Mouse (Mus musculus) Patski (cell line): Measurements from ENCODE around the gene Psmd1. TPM values are rescaled to one million over a fixed set of nuclear protein-coding genes. Genes with fewer than 3 reads are reported as not detected.
A peak's percentile ranks its signal among the peaks of the same experiment; 100 is the strongest.
"Not testable (repeated sequence)": the region's sequence is repeated elsewhere in the genome, so short reads cannot be mapped to it uniquely, and the experiment has no call there.

Experiments used
- ATAC-seq: fragments of 100-300 bp; one replicate; pipeline ENCODE4 v1.8.0; 2021
- CTCF ChIA-PET: fragments of 350-600 bp; sonication (Branson Sonifier 250); formaldehyde crosslinking; loops from one replicate; lab custom pipeline; 2022; ENCODE audit warnings: inconsistent platforms; lab: Charles Lee
- POLR2A ChIA-PET: fragments of 350-600 bp; sonication (Branson Sonifier 250); formaldehyde crosslinking; loops from one replicate; lab custom pipeline; 2022; ENCODE audit warnings: antibody characterized with exemption, inconsistent platforms; lab: Charles Lee
- DNase-seq: peaks from one replicate; pipeline ENCODE4 v3.0.0-alpha.2; 2011; ENCODE audit warnings: low read depth, low spot score
- H3K27me3 ChIP-seq: fragments of 371-371 bp; one replicate; pipeline ENCODE4 v1.5.1; 2021
- CTCF ChIP-seq: fragments of 100-300 bp; IDR thresholded peaks from one replicate; pipeline ENCODE4 v1.5.1; 2021
- in situ Hi-C: fragments of 300-500 bp; cut with MboI; formaldehyde crosslinking; loops from 3 replicates; pipeline ENCODE4 v1.11.1; 2018; ENCODE audit warnings: low pct_unique_long_range_greater_than_20kb, mixed read lengths
- polyA plus RNA-seq: library from polyadenylated mRNA; unstranded; gene quantifications from one replicate; pipeline ENCODE4 v1.2.3, GENCODE M21; 2021

The Psmd1 gene
- 165 TPM for polyA plus RNA-seq

GRCm38 (mm10) chr1:86064271-86064991 lies at the start of gene Psmd1:
Gene Psmd1 (plus strand): TSS chr1:86064387.
- DNase-seq (peak; percentile 66), ATAC-seq (peak; percentile 80)
- CTCF ChIA-PET: no interaction called here
- TF ChIP-seq CTCF: peak; percentile 89
- in situ Hi-C loops: no loop called here
- H3K27me3 ChIP-seq: no peaks in the 10 kb centered on the region
- POLR2A ChIA-PET: interaction anchor here (0.6 kb wide), 1 partner anchor 107 kb away, joined by 3 read pairs; no protein-coding TSS in a partner anchor

DNA sequence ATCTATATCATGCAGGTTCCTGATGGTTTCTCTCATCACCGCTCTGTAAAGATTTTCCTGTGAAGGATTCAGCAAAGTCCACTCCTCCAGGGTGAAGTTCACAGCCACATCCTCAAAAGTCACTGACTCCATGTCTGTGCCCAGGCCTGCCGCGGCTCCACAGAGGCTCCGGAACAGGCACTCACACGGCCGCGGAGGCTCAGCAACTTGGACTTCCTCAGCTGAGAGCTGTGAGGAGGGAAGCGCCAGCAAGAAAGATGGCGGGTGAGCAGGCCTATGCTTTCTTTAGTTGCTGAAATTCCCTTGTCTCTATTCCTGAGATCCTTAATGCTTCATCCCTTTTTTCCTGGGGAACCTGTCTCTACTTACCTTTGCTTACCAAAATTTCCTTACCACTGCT lies 48.4 kb upstream of the Psmd1 start:
- ATAC-seq, POLR2A ChIA-PET, CTCF ChIA-PET, in situ Hi-C loops, DNase-seq: not testable (repeated sequence)
- peaks cover 26% of the 10 kb centered on the region for H3K27me3 ChIP-seq

DNA sequence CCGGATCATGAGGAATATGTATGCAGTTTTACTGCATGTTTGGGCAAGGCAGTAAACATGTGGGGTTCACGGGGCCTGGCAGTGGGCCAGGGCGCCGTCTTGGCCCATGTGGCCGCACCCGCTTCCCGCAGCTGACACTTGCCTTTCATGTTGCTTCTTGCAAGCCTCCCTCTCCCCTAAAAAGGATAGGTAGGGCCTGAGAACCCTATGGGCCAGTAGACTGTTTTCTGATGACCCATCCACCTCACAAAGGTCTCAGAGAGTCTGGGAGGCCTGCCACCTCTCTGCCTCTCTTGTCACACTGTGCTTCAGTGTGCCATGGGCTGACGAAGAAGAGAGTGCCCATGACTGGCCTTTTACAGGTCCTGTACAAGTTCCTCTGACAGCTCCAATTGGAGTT lies 47.7 kb upstream of the Psmd1 start, which contains the start of gene Spata3:
Gene Spata3, plus strand, starts transcription at position 301 of the 400 bp plus-strand sequence.
- peaks cover 30% of the 10 kb centered on the region for H3K27me3 ChIP-seq
- DNase-seq (no peak), ATAC-seq (no peak)
- TF ChIP-seq CTCF: no peak
- CTCF ChIA-PET: no interaction called here
- in situ Hi-C loops: no loop called here
- POLR2A ChIA-PET: no interaction called here

DNA sequence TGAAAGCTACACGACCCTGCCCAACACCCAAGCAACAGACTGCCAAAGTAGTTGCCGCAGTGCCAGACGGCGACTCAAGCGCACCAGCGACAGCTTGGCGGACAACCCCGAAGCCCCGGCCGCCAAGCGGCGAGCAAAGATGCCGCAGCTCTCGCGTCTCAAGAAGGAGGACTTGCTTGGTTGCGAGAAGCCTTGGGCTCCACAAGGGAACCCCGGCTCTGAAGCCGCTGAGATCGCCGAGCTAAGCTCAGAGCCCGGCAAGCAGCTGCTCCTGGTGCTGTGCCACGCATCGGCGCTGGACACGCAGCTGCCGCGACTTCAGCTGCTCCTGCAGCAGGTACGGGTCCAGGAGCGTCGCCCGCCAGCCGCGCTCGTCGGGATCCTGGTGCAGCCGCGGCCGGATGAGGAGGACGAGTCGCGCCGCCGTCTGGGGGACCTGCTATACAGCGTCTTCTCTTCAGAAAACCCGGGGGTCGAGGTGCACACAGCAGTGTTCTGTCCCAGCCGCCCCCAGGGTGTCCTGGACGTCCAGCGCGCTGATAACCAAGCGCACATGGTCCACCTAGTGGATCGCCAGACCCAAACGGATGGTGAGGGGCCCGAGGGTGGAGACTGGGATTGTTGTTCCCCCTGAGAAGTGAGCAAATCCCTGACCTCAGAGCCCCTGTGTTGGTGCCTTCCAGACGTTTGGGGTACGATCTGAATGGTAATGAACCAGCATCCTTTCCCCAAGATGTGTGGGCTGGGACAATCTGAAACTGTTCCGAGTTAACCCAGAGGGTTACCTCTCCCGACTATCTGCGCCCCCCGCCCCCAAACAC lies 45.7 kb upstream of the Psmd1 start:
- ATAC-seq (no peak), DNase-seq (no peak)
- in situ Hi-C loops: no loop called here
- POLR2A ChIA-PET: interaction anchor here (0.6 kb wide), 1 partner anchor 343 kb away, joined by 6 read pairs; no protein-coding TSS in a partner anchor
- no peak for TF ChIP-seq CTCF
- H3K27me3 ChIP-seq: peaks cover 45% of the 10 kb centered on the region
- CTCF ChIA-PET: no interaction called here

DNA sequence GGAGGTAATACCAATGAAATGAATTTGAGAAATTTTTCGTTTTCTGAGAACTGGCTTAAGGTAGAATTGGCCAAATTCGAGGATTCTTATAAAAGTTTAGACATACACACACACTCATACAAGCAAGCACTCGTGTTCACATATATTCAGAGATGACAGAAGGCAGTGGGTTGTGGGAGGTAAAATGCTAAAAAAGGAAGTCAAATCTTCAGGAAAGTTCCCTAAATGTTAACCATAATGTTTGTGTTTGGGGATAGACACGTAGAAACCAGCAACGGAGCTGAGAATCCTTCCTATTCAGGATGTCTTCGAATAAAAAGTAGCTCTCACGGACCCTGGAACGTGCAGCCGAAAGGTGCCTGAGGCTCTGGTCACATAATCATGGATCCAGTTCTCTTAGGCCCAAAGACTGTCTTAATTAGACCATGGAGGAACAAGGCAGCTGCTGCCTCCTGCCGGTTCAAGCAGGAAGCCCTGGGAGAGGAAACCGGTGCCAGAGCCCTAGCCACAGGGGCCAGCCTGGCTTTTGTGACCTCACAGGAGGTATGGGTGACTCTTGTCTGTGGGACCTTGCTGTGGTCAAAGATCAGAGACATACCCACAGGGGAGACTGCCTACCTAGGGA lies 42.7 kb upstream of the Psmd1 start:
- TF ChIP-seq CTCF: no peak
- H3K27me3 ChIP-seq: peaks cover 51% of the 10 kb centered on the region
- ChIA-PET CTCF (interaction anchor here (1.1 kb wide), 1 partner anchor 169 kb away, joined by 4 read pairs; no protein-coding TSS in a partner anchor), POLR2A (no interaction called here)
- no peak for ATAC-seq
- in situ Hi-C loops: no loop called here
- no peak for DNase-seq

- peaks cover 26% of the 10 kb centered on the region for H3K27me3 ChIP-seq
- ATAC-seq (no peak), DNase-seq (no peak)
- in situ Hi-C loops: no loop called here
- no peak for TF ChIP-seq CTCF
- CTCF ChIA-PET: no interaction called here
- POLR2A ChIA-PET: no interaction called here
Observed at GRCm38 (mm10) chr1:86032273-86032987, 31.8 kb upstream of the Psmd1 start.

DNA sequence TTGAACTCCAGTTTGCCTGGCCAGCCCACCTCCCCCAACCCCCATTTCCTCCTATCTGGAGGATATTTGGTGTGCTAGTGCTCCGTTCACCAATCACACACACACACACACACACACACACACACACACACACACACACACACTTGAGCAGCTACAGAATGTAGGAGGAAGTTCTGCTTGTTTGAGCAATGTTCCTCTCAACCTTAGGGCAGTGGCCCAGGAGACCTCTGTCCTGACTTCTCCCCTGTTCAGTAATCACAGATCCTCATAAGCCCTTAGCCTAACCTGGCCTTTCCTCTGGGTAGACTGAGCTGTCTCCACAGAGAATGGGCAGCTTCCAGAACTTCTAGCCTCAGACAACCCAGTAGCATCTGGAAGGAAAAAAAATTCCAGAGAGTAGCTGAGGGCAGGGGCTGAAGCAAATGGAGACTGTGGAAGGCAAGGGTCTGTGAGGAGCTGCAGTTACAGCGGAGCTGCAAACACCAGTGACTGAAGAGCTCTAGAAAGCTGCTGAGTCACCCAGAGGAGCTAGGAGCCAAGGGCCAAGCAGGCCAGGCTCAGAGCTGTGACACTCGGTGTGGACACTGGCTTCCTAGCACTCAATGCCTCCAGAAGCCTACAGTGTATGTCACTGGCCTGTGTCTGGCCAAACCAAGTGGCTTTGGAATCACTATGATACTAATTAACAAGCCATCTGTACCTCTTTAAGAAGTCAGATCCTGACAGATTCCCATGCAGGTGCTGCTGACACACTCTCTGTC lies 25.8 kb upstream of the Psmd1 start:
- in situ Hi-C loops: no loop called here
- ATAC-seq (no peak), DNase-seq (no peak)
- peaks cover 7% of the 10 kb centered on the region for H3K27me3 ChIP-seq
- POLR2A ChIA-PET: no interaction called here
- CTCF ChIA-PET: interaction anchor here (1.0 to 1.5 kb wide), 2 partner anchors 17 to 21 kb away, joined by 4 to 6 read pairs; no protein-coding TSS in a partner anchor
- no peak for TF ChIP-seq CTCF

GRCm38 (mm10) chr1:86040131-86040530 lies 24.1 kb upstream of the Psmd1 start:
- no peak for TF ChIP-seq CTCF
- in situ Hi-C loops: no loop called here
- peaks cover 23% of the 10 kb centered on the region for H3K27me3 ChIP-seq
- ATAC-seq: no peak
- ChIA-PET CTCF (interaction anchor here (1.1 kb wide), 1 partner anchor 240 kb away, joined by 3 read pairs; no protein-coding TSS in a partner anchor), POLR2A (no interaction called here)
- no peak for DNase-seq

DNA sequence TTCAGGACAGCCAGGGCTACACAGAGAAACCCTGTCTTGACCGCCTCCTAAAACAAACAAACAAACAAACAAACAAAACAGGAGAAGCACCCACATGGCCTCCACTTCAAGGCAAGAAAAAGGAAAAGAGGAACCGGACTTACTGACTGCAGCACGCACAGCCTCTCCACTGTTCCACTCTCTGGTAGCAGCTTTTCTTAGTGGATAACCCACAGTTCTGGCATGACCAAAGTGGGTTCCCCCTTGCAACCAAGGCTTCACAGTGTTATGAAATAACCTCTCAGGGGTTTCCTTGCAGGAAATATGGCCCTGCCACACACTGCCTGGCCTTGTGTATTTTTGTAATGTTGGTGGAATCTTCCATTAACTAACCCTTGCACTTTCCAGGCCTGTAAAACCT lies 23.4 kb upstream of the Psmd1 start:
- ChIA-PET CTCF (interaction anchor here (1.1 to 1.3 kb wide), 2 partner anchors 18 to 241 kb away, joined by 3 to 4 read pairs; no protein-coding TSS in a partner anchor), POLR2A (no interaction called here)
- no peak for TF ChIP-seq CTCF
- DNase-seq: no peak
- in situ Hi-C loops: no loop called here
- ATAC-seq: no peak
- peaks cover 28% of the 10 kb centered on the region for H3K27me3 ChIP-seq
